In the genomic region with DNA sequence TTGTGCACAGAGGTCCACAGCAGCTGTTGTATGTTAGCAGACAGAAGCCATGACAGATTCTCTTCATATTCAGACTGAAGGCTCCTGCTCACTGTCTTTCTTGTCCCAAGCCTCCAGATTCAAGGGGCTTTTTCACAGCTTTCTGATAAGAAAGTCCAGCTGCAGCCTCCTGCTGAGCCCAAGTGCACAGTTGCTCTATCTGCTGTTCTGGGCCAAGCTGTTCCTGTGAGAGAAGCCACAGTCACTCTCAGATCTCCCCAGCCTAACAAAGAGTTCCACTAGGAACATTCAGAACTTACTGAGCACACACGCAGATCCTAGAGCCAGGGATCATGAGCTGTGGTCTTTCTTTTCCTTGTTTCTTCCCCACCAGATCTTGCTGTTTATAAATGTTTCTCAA, we compare ENCODE assay signal across 13 mouse cellular contexts.
"Had no signal": no experiment of that assay in that cellular context is flagged by ENCODE, and none has a peak within 500 bp of the region (broad histone marks: within the 10 kb centered on the region; RNA-seq: fewer than 3 reads in every experiment).

No protein-coding gene starts in this region.

- H3K27me3 ChIP-seq: liver, embryonic 15.5 days; megakaryocyte, embryonic 14.5 days; midbrain, embryonic 15.5 days; neural tube, embryonic 12.5 days had no signal

- H3K27ac ChIP-seq: left cerebral cortex, adult 2 months; limb, embryonic 10.5 days; liver, embryonic 15.5 days; macrophage; midbrain, embryonic 15.5 days; neural tube, embryonic 12.5 days had no signal

- H3K4me2 ChIP-seq: liver, embryonic 11.5 days; liver, embryonic 15.5 days; lung, embryonic 14.5 days; midbrain, embryonic 15.5 days; neural tube, embryonic 12.5 days had no signal

- H3K9ac ChIP-seq: liver, embryonic 15.5 days; lung, embryonic 14.5 days; midbrain, embryonic 15.5 days; neural tube, embryonic 12.5 days had no signal

- DNase-seq: kidney, adult 18-20 months; kidney, postnatal 10 days; kidney, postnatal 4 days; lung, embryonic 14.5 days; thymus, postnatal 4 days had no signal

- H3K4me1 ChIP-seq: limb, embryonic 10.5 days; liver, embryonic 15.5 days; megakaryocyte, embryonic 14.5 days; midbrain, embryonic 15.5 days; neural tube, embryonic 12.5 days had no signal

- H3K36me3 ChIP-seq: limb, embryonic 10.5 days; liver, embryonic 15.5 days had no signal

- H3K4me3 ChIP-seq: left cerebral cortex, adult 2 months; limb, embryonic 10.5 days; liver, embryonic 15.5 days; megakaryocyte, embryonic 14.5 days; midbrain, embryonic 15.5 days; neural tube, embryonic 12.5 days had no signal

- H3K9me3 ChIP-seq: limb, embryonic 10.5 days; liver, embryonic 15.5 days; midbrain, embryonic 15.5 days; neural tube, embryonic 12.5 days had no signal

- ATAC-seq: midbrain, embryonic 15.5 days had no signal
